Mouse (Mus musculus) brain, embryonic 18.5 days (tissue): Measurements from ENCODE around the gene Csk.

Experiments used
- DNase-seq: peaks from one replicate; pipeline ENCODE4 v3.0.0-alpha.2; 2012; ENCODE audit warnings: low read depth, low spot score

Csk gene

DNA sequence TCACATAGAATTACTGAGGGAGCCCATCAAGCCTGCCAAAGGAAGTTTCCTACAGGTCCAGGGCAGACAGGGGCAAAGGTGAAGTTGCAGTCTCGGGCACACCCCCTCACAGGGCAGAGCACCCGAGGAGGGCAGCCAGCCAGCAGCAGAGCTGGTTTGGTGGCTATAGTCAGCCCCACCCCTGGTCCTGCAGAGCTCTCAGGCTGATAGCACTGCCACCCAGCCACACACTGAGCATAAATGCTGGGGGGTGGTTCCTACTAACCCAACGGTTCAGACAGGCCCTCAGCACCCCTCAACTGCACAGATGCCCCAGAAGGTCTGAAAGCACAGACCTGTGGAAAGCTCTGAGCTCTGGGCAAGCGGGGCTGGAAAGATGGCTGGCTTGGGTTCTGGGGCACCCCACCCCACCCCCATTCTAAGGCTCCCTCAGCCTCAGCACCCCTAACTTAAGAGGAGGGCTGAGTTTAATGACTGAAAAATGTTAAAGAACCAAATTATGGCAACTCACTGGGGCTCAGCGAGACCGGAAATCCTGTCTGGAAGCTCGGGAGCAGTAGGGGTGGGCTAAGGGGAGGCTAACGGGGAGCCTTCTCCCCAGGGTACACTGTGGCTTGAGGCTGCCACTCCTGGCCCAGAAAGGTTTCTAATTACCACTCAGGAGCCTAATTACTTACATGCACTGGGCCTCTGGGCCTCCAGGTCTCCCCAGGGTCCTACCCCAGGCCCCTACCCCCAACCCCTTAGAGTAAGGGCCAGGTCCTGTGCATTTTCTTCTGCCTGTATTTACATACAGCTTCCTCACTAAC lies 14.6 kb downstream of the Csk start:
- DNase-seq, result no peak

DNA sequence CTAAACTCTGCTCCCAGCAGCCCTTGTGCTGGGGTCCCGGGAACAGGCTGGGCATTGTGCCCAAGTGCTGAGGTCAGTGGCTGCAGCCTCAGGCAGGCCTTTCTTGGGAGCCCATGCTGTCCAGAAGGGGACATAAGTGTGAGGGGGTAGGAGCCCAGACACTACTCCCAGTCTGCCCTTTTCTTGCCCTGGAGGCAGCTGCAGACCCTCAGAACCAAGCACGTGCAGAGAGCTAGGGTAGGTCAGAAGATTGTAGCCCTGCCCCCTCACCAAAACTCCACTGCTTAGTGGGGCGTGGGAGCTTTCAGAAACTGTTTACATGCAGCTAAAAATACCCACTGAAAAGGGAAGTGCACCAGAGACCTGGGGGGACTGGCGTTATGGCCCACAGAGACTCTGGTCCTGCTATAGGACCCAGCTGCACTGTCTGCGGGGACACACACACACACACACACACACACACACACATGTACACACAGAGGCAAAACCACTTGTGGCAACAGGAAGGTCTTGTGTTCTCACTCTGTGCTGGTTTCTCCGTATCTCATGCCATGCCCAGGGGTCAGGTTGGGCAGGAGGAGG lies 15.6 kb downstream of the Csk start:
- no peak for DNase-seq

DNA sequence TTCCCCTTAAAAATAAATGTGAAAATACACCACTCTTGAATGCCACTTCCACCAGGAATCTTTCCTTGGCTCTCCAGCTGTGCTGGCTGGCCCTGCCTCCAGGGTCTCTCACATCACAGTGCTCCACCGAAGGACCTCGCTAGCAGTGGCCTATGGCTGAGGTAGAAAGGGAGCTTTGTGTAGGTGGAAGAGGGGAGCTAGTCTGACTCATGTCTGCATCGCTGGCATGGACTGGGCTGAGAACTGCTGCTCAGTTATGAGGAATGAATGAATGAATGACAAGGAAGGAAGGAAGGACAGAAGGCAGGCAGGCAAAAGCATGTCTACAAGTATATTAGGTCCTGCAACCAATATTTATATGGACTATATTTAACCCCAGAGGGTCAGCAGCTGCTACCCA lies 16.2 kb downstream of the Csk start:
- no peak for DNase-seq

DNA sequence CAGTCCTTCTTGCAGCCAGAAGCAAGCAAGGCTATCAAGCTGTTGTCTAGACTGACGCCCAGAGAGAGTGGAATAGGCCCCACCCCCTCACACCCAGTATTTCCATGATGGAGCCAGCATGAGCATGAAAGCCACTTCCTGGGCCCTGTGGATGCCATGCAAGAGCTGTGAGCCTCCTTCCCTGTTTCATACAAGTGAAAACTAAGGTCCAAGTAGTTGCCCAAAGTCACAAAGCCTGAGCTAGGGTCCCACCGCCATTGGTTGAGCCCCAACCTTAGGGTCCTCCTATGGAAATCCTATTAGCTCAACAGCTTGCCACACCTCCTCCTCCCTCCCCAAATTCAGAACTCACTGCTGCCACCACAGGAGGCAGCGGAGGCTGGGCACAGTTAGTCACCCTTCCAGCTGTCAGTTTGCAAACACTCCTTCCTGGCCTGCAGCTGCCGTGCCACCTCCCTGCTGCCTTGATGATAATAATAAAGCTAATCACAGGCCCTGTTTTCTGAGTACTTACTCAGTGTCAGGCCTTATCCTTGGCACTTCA lies 19.9 kb downstream of the Csk start:
- no peak for DNase-seq

DNA sequence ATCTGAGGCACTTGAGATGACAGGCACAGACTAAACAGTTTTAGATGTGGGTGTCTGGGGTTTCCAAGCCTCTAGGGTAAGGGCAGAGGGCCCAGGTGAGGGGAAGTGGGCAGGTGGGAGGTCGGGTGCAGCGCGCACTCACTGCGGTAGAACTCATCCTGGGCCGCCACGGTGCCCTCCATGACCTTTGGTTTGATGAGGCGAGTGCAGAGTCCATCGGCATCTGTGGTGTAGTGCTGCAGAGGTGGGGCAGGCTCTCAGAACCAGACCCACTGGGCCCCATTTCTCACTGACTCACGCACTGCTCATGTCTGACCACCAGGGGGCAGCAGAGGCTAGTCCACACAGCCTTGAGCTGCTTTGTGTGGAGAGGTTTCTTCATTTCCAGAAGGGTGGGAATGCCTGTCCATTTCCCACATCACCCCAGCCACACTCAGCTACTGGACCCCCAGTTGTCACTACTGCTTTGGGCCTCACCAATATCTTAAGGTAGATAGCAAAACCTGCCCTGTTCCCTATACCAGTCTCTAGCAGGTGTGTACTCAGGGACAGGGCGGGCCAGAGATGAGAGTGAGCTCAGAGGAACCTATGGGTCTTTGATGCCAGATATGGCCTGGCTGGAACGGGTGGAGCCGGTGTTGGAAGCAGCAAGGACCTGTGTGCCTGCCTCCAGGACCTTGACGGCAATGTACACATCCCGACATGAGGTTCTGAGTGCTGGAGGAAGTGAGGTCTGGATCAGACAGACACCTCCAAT lies 24.1 kb downstream of the Csk start:
- no peak for DNase-seq

DNA sequence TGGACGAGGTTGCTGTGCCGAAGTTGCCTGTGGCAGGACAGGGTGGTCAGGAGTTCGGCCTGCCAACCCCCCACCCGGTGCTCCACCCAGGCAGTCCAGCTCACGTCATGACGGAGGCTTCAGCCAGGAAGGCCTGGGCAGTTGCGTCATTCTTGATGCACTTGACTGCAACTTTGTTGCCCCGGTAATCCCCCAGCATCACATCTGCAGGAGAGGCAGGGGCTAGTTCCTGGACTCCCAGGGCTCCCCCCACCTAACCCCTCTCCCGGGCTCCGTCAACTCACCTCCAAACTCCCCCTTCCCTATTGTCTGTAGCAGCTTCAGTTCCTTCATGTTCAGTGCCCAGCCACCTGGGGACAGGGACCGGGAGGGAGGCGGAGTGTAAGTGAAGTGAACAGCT lies 24.7 kb downstream of the Csk start:
- no peak for DNase-seq

DNA sequence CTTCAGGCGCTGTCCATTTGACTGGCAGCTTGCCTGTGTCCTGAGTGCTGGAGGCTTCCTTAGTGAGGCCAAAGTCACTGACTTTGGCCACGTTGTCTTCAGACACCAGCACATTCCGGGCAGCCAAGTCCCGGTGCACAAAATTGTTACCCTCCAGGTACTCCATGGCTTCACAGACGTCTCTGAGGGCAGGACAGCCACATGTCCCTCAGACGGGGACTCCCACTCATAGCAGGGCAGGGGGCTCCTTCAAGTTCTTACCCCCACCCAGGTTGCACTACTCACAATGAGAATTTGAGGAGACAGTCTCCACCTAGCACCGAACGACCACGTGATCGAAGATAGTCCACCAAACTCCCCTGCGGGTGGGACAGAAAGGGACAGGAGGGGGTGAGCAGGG lies 25.5 kb downstream of the Csk start:
- no peak for DNase-seq

DNA sequence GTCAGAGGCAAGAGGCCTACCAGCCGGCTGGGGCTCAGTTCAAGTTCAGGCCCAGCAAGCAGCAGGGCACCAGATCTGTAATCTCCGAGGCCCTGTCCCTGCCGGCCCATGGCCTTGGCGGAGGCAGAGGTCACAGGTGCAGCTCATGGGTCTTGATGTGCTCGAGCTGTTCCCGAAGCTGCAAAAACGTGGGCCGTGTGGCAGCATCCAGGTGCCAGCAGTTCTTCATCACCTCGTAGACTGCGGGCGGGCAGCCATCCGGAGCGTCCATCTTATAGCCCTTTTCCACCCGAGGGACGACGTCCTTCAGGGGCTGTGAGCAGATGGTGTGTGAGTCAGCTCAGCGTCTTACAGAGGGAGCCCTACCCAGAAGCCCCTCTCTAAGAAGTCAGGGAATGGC lies 26.2 kb downstream of the Csk start:
- no peak for DNase-seq

DNA sequence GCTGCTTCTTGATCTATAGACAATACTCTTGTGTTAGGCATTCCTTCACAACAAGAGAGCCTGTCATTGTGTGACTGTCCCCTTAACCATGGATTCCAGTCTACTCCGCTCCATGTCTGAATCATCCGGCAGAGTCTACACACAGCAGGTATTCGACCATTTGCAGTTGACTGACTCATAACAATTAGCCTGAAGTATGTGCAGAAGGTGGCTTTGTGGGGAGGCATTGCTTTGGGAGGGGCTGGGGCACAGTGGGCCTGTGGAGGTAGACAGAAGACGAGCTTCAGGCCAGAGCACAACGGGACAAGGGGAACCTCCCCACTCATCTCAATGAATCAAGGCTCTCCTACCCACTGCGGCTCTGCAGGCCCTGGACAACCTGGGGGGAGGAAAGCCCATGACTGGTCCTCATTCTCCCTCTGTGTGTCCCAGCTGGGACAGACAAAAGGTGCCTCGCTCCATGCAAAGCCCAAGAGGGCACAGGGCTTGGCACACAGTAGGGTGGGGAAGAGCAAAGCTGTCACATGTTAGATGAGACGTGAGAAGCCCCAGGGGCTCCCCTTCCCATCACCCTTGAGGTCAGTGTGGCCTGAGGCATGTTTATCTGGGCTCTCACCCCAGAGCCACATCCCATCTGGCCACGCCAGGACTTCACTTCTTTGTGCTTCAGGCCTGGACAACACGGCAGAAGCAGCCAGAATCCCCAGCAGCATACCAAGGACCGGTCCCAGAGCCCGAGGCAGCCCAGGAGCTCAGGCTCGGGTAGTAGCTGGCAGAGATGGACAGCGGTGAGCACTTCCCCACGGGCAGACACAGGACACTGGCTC lies 27.5 kb downstream of the Csk start:
- DNase-seq, result no peak

DNA sequence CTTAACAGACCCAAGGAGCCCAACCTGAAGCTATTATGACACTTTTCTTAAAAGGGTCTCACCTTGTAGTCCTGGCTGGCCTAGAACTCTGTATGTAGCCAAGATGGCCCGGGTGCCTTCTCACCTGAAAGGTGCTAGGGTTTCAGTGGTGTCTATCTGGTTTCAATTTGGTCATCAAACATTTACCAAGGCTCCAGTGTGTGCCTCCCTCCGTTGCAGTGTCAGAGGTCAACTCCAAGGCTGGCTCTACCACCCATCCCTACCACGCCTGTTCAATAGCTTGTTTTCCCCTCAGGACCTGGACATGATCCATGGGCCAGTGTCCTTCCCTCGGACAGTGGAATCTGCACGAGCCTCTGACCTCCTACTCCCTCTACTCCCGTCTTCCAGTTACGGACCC lies 29.1 kb downstream of the Csk start:
- no peak for DNase-seq

DNA sequence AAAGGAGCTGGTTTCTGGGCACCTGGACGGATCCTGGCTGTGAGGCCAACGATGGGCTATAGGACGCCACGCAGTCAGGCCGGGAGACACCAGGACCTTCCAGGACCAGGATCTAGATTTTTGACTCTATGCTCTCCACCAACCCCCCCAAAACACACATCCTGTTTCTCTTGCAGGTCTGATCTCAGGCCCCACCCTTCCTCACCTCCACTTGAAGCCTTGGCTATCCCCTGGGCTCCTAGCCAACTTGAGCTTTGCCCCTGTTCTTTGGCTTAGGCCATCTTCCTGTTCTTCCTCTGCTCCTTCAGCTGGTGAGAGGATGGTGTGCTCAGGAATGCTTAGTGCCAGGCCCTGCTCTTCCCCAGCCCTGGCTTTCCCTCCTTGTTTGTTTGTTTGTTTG lies 32.8 kb downstream of the Csk start, which contains the start of gene Lman1l:
Lman1l (minus strand) TSS at position 101 of the 400 bp plus-strand sequence.
- DNase-seq, result no peak

DNA sequence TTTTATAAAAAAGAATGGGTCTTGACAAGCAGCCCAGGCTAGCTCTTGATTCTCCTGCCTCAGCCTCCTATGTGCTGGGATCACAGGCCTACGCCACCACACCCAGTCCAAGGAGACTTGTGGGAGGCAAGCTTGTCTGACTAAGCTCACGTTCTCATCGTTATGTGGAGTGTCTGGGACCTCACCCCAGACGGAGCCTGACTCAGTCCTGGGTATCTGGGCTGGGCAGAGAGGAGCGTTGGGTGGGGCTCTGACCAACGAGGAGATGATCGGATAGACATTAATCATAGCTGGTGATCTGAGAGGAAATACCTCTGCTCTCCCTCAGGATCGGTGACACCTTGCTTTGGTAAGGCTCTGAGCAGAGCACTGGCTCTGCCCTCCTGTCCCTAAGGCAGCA lies 34.6 kb downstream of the Csk start:
- no peak for DNase-seq

DNA sequence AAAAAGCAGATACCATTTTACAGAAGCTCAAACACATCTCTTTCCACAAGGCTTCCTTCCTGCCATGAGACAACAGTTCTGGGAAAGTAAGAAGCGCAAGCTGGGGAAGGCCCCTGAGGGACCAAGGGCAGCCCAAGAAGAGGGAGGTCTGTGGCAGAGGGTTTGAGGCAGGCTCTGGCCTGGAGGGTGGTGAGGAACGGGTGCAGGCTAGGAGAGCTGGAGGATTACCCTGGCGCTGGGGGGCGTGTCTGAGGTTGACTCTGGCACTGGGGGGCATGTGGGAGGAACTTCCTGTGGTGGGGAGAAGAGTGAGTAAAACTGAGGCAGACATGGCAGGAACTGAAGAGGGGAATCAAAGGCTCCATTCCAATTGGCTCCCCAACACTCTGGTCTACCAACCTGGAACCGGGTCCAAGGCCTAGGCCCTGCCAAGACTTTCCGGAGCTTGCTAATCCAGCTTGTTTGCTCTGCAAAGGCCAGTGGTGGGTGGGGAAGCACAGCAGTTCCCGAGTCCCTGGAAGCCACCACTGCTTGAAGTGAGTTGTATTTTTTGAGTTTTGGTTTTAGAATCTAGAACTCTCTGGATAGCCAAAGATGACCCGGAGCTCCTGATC lies 35.8 kb downstream of the Csk start:
- DNase-seq, result no peak

DNA sequence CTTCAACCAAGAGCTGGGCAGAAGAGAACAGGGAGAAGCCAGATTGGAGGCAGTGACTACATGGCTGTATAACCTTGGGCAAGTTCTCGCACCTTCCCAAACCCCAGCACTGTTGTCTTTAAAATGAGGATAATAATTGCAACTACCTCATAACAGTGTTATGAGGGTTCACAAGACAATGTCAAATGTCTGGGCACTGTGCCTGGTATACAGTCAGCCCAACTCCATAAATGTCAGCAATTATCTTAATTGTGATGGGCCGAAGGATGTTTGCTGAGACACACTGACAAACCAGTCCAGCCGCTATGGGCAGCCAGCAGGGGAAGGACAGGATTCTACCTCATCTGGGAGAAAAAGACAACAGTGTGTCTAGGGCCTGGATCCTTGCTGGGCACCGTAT lies 38.6 kb downstream of the Csk start:
- DNase-seq, result no peak

DNA sequence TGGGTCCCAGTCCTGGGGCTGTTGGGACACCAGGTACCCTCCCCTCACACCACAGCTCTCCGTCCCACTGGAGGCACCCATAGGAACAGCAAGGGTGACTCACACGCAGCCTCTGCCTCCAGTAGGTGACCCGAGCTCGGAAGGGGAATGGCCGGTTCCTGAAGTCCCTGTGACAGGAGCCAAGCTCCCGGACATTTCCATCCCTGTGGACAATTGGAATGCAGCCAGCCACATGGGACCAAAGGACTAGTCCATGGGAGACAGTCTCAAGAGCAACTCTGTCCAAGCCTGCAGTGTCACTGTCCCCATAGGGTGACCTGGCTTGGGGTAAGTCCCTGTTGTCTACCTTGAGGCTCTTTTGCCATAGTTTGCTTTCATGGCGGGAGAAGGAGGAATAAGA lies 39.5 kb downstream of the Csk start:
- DNase-seq, result no peak

DNA sequence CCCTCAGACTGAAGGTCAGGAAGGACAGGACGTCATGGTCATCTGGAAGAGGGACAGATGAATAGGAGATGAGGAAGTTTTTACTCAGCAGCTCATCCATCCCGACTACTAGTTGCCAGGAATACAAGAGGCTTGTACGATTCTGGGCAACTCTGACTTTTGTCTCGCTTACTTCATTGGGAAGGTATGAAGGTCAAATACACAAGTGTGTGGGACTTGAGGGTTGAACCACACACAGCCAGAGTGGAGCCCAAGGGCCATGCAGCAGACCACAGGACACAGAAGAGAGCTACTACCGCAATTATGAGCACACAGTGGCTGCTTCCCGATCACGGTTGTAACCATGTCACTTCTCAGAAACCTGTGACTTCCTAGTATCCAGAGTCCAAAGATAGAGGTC lies 40.8 kb downstream of the Csk start:
- no peak for DNase-seq

DNA sequence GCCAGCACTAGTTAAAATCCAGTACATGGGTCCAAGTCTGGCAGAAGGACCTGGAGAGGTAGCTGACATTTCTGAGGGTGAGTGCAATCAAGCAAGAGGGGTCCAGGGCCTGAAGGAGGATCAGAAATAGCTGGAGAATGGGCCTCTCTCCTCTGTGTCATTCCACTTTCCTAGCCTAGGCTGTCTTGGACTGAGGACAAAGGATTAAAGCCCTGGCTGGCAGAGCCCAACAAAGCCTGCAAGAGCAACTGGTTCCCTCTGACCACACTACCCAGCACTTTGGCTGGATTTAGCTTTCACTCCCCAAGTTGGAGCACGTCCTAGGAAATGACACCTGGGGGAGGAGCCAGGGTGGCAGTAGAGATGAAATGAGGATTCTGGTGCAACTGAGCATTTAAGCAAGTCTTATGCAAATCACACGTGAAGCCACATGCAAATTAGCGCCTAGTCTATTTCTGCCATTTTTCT lies 43.0 kb downstream of the Csk start:
- no peak for DNase-seq

DNA sequence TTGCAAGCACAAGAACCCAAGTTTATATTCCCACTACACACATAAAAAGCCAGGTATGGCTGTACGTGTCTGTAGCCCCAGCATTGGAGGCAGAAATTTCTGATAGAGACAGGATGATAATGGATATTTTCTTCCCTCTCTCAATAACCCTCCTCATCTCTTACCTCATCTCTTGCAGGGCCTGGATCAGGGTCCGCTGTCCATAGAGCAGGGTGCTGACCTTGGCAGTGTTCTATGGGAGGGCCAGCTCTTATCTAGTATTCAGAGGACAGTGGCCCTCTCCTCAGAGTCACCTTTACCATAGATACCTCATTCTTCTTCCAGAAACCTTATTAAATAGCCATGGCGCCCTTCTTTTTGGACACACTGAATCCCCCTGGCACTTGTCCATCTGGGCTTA lies 43.6 kb downstream of the Csk start:
- DNase-seq, result no peak

DNA sequence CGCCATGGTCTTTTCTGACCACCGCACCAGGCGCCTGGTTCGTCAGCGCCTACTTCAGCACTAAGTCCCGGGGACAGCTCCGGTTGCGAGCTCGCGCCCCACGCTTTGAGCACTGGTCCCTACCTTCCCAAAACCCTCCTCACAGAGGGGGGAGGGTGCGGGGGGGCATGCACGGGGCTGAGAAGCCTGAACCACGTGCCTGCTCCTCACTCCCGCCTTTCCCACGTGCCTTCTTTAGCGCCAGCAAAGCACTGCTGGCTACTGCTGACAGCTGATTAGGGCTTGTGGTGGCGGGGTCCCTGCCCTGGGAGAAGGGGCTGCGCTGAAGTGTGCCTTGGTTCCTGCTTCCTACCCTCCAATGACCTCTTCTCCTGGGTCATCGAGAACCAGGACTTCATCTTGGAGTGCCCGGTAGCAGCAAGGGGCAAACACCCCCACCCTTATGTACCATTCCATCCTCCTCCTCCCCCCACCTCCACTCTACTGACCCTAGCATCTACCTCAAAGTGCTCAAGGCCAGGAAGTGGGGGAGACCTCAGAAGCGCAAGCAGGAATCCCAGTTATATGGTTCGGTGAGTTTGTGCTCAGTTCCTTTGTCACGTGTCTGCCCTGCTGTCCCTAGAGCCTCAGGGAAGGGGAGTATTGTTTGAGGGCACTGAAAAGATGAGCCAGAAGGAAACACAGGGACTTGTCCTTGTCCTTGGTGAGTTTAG lies 47.1 kb downstream of the Csk start, which contains the start of gene Cplx3:
Cplx3 (minus strand) TSS at position 143 of the 713 bp plus-strand sequence.
- no peak for DNase-seq

DNA sequence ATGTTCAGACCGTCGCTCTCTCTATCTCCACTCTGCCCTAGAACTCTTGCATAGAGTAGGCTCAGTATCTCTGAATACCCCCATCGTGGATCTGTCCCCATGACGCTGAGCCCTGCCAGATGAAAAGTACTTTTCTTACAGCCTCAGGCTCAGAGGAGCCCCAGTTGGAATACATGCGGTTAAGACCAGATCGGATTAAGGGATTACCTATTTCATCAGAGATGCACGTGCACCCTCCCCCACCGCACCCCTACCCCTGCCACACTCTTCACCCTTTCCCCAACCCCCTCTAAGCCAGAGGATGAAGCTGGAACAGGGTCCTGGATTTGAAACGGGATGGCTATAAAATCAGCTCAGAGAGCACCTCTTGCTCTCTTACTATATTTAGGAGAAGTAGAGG lies 47.9 kb downstream of the Csk start:
- DNase-seq, result no peak
